Mouse (Mus musculus) layer of hippocampus, adult 6 months (tissue): ENCODE measurements around the gene Olfr62. TPM values are rescaled to one million over a fixed set of nuclear protein-coding genes. Genes with fewer than 3 reads are reported as not detected.

Source experiments
- long read RNA-seq, 2 experiments: library from polyadenylated mRNA; unstranded; transcript quantifications; one replicate each; pipeline ENCODE4 v2.0.0; 2019 to 2020
- polyA plus RNA-seq: library from polyadenylated mRNA; unstranded; fragments of <200 nt; fragmentation: Nextera tagmentation; gene quantifications from 2 replicates; pipeline ENCODE4 v1.2.3, GENCODE M21; 2021

Gene Olfr62
- not detected in 2 replicates for polyA plus RNA-seq
- long read RNA-seq, experiment 1: 0 reads
- long read RNA-seq, experiment 2: 0 reads

DNA sequence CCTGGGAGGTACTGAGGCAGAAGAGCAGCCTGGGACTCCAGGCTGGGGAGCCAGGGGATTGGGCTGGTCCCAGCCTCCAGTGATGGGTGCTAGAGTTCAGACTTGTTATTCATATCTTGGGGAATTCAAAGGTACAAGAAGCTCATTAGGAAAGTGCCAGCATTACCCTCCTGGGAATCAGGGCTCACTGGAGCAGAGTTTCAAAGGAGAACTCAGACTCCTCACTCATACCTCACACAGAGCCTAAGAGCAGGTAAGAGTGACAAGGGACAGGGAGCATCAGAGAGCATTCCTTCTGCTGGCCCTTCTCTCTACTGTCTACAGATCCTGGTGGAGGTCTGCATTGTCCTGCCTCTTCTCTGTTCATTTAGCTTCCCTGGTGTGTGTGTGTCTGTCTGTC, at the start of gene Olfr62:
Gene Olfr62, plus strand, starts transcription at position 301 of the 400 bp plus-strand sequence.

DNA sequence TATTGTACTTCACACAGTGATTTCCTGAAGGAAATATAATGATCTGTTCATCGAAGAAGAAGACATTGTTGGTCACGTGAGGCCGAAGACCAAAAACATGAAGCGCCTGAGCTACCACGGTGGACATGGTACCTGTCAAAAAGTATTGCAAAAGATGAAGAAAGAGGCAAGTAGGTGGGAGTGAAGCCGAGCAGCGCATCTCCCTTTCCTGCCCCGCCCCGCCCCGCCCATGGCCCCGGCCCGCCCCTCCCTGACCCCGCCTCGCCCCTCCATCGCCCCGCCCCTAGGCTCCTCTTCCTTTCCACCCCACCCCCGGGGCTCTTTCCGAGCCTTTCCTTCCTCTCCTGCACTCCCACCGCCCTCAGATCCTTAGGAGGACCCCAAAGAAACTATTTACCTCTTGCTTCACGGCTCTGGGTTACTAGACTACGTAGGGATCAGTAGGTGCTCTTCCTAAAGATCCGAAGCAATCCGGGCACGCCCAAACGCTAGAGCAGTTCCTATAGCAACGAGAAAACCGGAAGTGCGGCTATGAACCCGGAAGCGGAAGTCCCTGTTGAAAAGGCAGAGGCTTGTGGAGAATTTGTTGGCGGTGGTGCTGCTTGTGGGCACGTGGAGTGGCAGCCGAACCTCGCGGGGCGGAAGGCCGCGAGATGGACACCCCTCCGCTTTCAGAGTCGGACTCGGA, 38.3 kb upstream of the Olfr62 start, which contains the start of the genes Cfap57 and Ebna1bp2:
Gene Cfap57, minus strand, starts transcription at position 499 of the 688 bp plus-strand sequence.
Gene Ebna1bp2, plus strand, starts transcription at position 521 of the 688 bp plus-strand sequence.

DNA sequence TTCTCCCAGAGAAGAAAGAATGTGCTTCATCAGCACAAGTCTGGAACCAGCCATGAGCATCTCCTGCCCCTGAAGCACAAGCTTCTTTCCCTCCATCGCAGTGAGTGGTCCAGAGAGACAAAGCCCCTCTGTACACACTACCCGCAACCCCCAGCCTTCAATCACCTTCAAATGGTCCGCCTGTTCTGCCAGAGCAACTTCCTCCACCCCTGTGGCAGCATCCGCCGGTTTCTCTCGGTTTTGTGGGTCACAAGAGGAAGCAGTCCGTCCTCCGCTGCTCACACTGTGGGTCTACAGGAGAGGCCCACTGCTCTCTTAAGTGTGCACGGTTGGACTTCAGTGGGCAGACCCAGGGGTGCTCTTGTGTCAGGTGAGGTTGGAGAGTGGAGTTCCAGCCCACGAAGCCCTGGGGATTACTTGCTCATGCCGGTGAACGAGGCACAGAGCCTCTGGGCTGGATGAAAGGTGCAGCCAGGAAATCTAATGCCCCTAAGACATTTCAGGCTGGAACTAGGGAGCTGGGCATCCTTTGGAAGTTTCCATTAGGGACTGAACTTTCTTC, 33.7 kb downstream of the Olfr62 start, which contains the start of gene Olfr1342:
Gene Olfr1342, minus strand, starts transcription at position 345 of the 562 bp plus-strand sequence.

DNA sequence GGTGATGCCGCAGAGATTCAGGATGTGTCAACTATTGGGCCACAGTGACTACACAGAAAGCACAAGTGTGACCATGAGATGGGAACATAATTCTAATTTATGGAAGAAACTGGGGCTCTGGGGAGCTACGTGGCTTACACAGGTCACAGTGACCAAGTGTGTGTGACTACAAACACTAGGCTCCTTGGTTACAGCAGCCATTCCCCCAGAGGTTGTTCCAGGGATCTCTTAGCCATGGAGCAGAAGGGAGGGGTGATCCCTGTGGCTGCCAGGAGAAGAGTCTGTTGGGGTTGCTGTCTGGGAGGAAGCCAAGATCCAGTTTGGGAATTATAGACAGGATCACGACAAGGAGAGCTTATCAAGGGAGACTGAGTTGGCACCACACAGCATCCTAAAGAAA, 44.5 kb downstream of the Olfr62 start, which contains the start of gene Olfr1341:
Gene Olfr1341, plus strand, starts transcription at position 301 of the 400 bp plus-strand sequence.

Other genes with a start within 250 kb of the Olfr62 start
- gene Szt2, start 249.7 kb upstream of the Olfr62 start, polyA plus RNA-seq: 2.1 and 2.2 TPM in 2 replicates
- 42.3 and 43.7 TPM in 2 replicates for gene Med8, start 249.6 kb upstream of the Olfr62 start, polyA plus RNA-seq
- 23.3 and 23.4 TPM in 2 replicates for gene Elovl1, start 230.9 kb upstream of the Olfr62 start, polyA plus RNA-seq
- gene Cdc20, start 221.6 kb upstream of the Olfr62 start, polyA plus RNA-seq: 0.93 and 1.3 TPM in 2 replicates
- 0.09 and 0.13 TPM in 2 replicates for gene Mpl, start 201.4 kb upstream of the Olfr62 start, polyA plus RNA-seq
- 2.3 and 3.5 TPM in 2 replicates for gene Tie1, start 168.9 kb upstream of the Olfr62 start, polyA plus RNA-seq
- gene 2610528J11Rik, start 132.0 kb upstream of the Olfr62 start, polyA plus RNA-seq: not detected in 2 replicates
- gene Tmem125, start 114.9 kb upstream of the Olfr62 start, polyA plus RNA-seq: 11.1 and 13.1 TPM in 2 replicates
- gene Cfap57, start 38.2 kb upstream of the Olfr62 start, polyA plus RNA-seq: 0.70 and 1.3 TPM in 2 replicates
- gene Ebna1bp2, start 38.2 kb upstream of the Olfr62 start, polyA plus RNA-seq: 45.6 and 51.6 TPM in 2 replicates
- not detected in 2 replicates for gene Olfr1342, start 33.8 kb downstream of the Olfr62 start, polyA plus RNA-seq
- gene Olfr1341, start 44.6 kb downstream of the Olfr62 start, polyA plus RNA-seq: not detected in 2 replicates
- gene Olfr1340, start 61.2 kb downstream of the Olfr62 start, polyA plus RNA-seq: not detected in 2 replicates
- gene Olfr1339, start 73.2 kb downstream of the Olfr62 start, polyA plus RNA-seq: not detected in 2 replicates
- not detected in 2 replicates for gene Olfr1338, start 99.8 kb downstream of the Olfr62 start, polyA plus RNA-seq
- not detected in 2 replicates for gene Olfr1337, start 123.6 kb downstream of the Olfr62 start, polyA plus RNA-seq
- gene Olfr1335, start 151.0 kb downstream of the Olfr62 start, polyA plus RNA-seq: not detected in 2 replicates
- gene Olfr1333, start 177.3 kb downstream of the Olfr62 start, polyA plus RNA-seq: not detected in 2 replicates
- gene Olfr1331, start 205.7 kb downstream of the Olfr62 start, polyA plus RNA-seq: not detected in 2 replicates
- not detected in 2 replicates for gene Olfr1330, start 229.6 kb downstream of the Olfr62 start, polyA plus RNA-seq